Comparison of ENCODE assay signal across 14 mouse cellular contexts in the genomic region with DNA sequence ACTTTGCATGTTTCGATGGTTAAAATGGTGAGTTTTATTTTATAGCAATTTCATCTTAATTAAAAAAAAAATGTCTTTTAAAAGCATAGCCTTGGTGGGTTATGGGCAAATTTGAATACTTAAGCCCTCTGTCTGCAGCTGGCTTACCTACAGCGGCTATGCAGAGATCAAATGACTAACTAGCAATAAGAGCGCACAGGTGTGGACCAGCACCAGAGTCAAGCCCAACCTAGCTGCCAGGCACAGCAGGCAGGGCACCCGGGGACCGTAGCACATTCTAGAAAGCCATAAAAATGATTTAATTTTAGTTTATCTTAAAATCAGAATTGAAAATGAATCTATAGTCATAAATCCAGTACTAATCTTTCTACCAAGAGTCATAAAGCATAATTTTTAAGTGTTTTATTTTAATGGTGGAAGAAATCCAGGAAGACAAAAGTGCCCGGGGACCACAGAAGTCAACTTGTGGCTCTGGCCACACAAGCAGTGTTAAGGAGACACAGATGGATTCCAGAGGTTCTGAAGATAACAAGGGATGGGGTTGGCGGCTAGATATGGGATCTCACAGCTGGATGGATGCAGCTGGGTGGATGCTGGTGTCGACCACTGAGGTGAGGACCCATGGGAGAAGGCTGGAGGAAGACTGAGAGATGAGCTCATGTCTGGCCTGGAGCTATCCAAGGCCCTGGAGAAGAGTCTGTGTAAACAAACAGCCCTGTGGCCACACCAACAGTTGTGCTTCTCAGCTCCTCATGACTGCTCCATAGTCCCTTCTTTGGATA. TPM values are rescaled to one million over a fixed set of nuclear protein-coding genes. Genes with fewer than 3 reads are reported as not detected.
DNase-seq lines count a peak whose midpoint lies in the region; ATAC-seq and TF ChIP-seq lines count a peak whose summit lies in the region.
"Had no signal": no experiment of that assay in that cellular context is flagged by ENCODE, and none has a peak within 500 bp of the region (broad histone marks: within the 10 kb centered on the region; RNA-seq: fewer than 3 reads in every experiment).

No protein-coding gene starts in this region.

- no peak overlapping the region for H3K9ac ChIP-seq in embryonic facial prominence, embryonic 14.5 days (ENCODE audit: low read depth, low read length)
- no peak overlapping the region for H3K9ac ChIP-seq in stomach, embryonic 16.5 days (ENCODE audit: low read length)
- H3K9ac ChIP-seq in stomach, postnatal 0 days (ENCODE audit: low read length) = no peak overlapping the region
- H3K9ac ChIP-seq: embryonic facial prominence, embryonic 13.5 days; forebrain, embryonic 12.5 days; neural tube, embryonic 13.5 days had no signal

- H3K36me3 ChIP-seq in embryonic facial prominence, embryonic 14.5 days (ENCODE audit: control insufficient read depth, insufficient read depth, low read length) = no peaks in the 10 kb centered on the region
- H3K36me3 ChIP-seq in embryonic facial prominence, embryonic 10.5 days (replicated peaks) = no peaks in the 10 kb centered on the region
- no peaks in the 10 kb centered on the region for H3K36me3 ChIP-seq in stomach, embryonic 16.5 days (ENCODE audit: control insufficient read depth, insufficient read depth, low read length)
- H3K36me3 ChIP-seq in stomach, postnatal 0 days (ENCODE audit: control insufficient read depth, insufficient read depth, low read length) = no peaks in the 10 kb centered on the region
- H3K36me3 ChIP-seq: embryonic facial prominence, embryonic 13.5 days; forebrain, embryonic 12.5 days; neural tube, embryonic 13.5 days had no signal

- no peak overlapping the region for H3K4me2 ChIP-seq in embryonic facial prominence, embryonic 14.5 days (ENCODE audit: low read depth, low read length)
- H3K4me2 ChIP-seq in stomach, embryonic 16.5 days (ENCODE audit: low read depth, low read length) = no peak overlapping the region
- H3K4me2 ChIP-seq in stomach, postnatal 0 days (replicated peaks; ENCODE audit: low read depth) = no peak overlapping the region
- H3K4me2 ChIP-seq: embryonic facial prominence, embryonic 13.5 days; forebrain, embryonic 12.5 days; neural tube, embryonic 13.5 days had no signal

- H3K27ac ChIP-seq in embryonic facial prominence, embryonic 14.5 days (replicated peaks; ENCODE audit: low read depth, low read length) = no peak overlapping the region
- no peak overlapping the region for H3K27ac ChIP-seq in embryonic facial prominence, embryonic 10.5 days (replicated peaks)
- no peak overlapping the region for H3K27ac ChIP-seq in stomach, embryonic 16.5 days (ENCODE audit: low read length)
- H3K27ac ChIP-seq in stomach, postnatal 0 days (replicated peaks) = no peak overlapping the region
- H3K27ac ChIP-seq: embryonic facial prominence, embryonic 13.5 days; forebrain, embryonic 12.5 days; neural tube, embryonic 13.5 days had no signal

- no peak for TF ChIP-seq EP300 in stomach, postnatal 0 days (optimal IDR thresholded peaks at IDR 0.05)

- peak; percentile 41 for DNase-seq in embryonic facial prominence, embryonic 14.5 days (ENCODE audit: low spot score)
- DNase-seq in embryonic facial prominence, embryonic 10.5 days (ENCODE audit: low spot score) = no peak
- no peak for DNase-seq in stomach, postnatal 0 days (ENCODE audit: low spot score)
- DNase-seq in kidney, postnatal 4 days = peak; percentile 56 to 70
- DNase-seq in layer of hippocampus, adult 18-20 months (ENCODE audit: low spot score in 2 of 2) = no peak
- no peak for DNase-seq in ovary, postnatal 36 days (ENCODE audit: low spot score)
- DNase-seq: adrenal gland, adult 8-10 months; cerebellum, postnatal 25 days; right cerebral cortex, adult 18-20 months had no signal

- 60% methylated on average over 8 of the region's 8 CpGs for WGBS in embryonic facial prominence, embryonic 14.5 days
- 86% methylated on average over 8 of the region's 8 CpGs for WGBS in embryonic facial prominence, embryonic 10.5 days
- WGBS in stomach, embryonic 16.5 days = 69% methylated on average over 8 of the region's 8 CpGs
- 61% methylated on average over 8 of the region's 8 CpGs for WGBS in stomach, postnatal 0 days

- no peak for ATAC-seq in embryonic facial prominence, embryonic 14.5 days (ENCODE audit: low read depth)
- peak; percentile 40; the same call in 1 of the 2 replicates for ATAC-seq in stomach, embryonic 16.5 days (ENCODE audit: insufficient read depth, low FRiP score)
- no peak for ATAC-seq in stomach, postnatal 0 days (ENCODE audit: low FRiP score, low TSS enrichment)
- no peak for ATAC-seq in CD4-positive, CD25-positive, alpha-beta regulatory T cell, adult 4 months

- H3K4me3 ChIP-seq in embryonic facial prominence, embryonic 14.5 days (ENCODE audit: low read depth, low read length) = no peak overlapping the region
- H3K4me3 ChIP-seq in embryonic facial prominence, embryonic 10.5 days = no peak overlapping the region
- H3K4me3 ChIP-seq in stomach, embryonic 16.5 days (replicated peaks; ENCODE audit: low read length) = no peak overlapping the region
- no peak overlapping the region for H3K4me3 ChIP-seq in stomach, postnatal 0 days (ENCODE audit: low read depth, low read length)
- H3K4me3 ChIP-seq: embryonic facial prominence, embryonic 13.5 days; forebrain, embryonic 12.5 days; neural tube, embryonic 13.5 days had no signal

- no peaks in the 10 kb centered on the region for H3K27me3 ChIP-seq in embryonic facial prominence, embryonic 14.5 days (replicated peaks; ENCODE audit: control insufficient read depth, insufficient read depth, low read length)
- H3K27me3 ChIP-seq in embryonic facial prominence, embryonic 10.5 days (replicated peaks; ENCODE audit: low read depth, poor library complexity, severe bottlenecking) = no peaks in the 10 kb centered on the region; the same call in 1 of the 2 replicates
- H3K27me3 ChIP-seq in stomach, embryonic 16.5 days (ENCODE audit: control insufficient read depth, insufficient read depth, low read length) = no peaks in the 10 kb centered on the region
- no peaks in the 10 kb centered on the region for H3K27me3 ChIP-seq in stomach, postnatal 0 days (ENCODE audit: control insufficient read depth, insufficient read depth, low read length)
- H3K27me3 ChIP-seq: embryonic facial prominence, embryonic 13.5 days; neural tube, embryonic 13.5 days had no signal

- 0 out of 2 replicates have a peak, but pooled peaks cover 3% of the 10 kb centered on the region for H3K4me1 ChIP-seq in embryonic facial prominence, embryonic 14.5 days (ENCODE audit: control insufficient read depth, insufficient read depth, low read length)
- H3K4me1 ChIP-seq in embryonic facial prominence, embryonic 10.5 days = no peaks in the 10 kb centered on the region
- no peaks in the 10 kb centered on the region; the same call in 1 of the 2 replicates for H3K4me1 ChIP-seq in stomach, embryonic 16.5 days (ENCODE audit: control insufficient read depth, insufficient read depth, low read length)
- H3K4me1 ChIP-seq in stomach, postnatal 0 days (replicated peaks; ENCODE audit: control insufficient read depth, insufficient read depth) = no peaks in the 10 kb centered on the region
- H3K4me1 ChIP-seq: embryonic facial prominence, embryonic 13.5 days; forebrain, embryonic 12.5 days; neural tube, embryonic 13.5 days had no signal

- no peak for TF ChIP-seq CTCF in stomach, postnatal 0 days (IDR thresholded peaks at IDR 0.05; ENCODE audit: low read depth)

- no peaks in the 10 kb centered on the region for H3K9me3 ChIP-seq in embryonic facial prominence, embryonic 14.5 days (ENCODE audit: control insufficient read depth, low read length)
- H3K9me3 ChIP-seq in embryonic facial prominence, embryonic 10.5 days = no peaks in the 10 kb centered on the region
- no peaks in the 10 kb centered on the region for H3K9me3 ChIP-seq in stomach, embryonic 16.5 days (replicated peaks; ENCODE audit: control insufficient read depth, low read length)
- H3K9me3 ChIP-seq in stomach, postnatal 0 days (ENCODE audit: control insufficient read depth, low read length) = no peaks in the 10 kb centered on the region
- H3K9me3 ChIP-seq: embryonic facial prominence, embryonic 13.5 days; forebrain, embryonic 12.5 days; neural tube, embryonic 13.5 days had no signal

RNA-seq across cellular contexts. Expression of gene Cd83, which starts 46.5 kb away (rescaled TPM):
- polyA plus RNA-seq in embryonic facial prominence, embryonic 14.5 days (2014; fragmentation: Nextera tagmentation; extraction: Ambion mirVana) = 8.8 and 10.9 TPM in 2 replicates
- polyA plus RNA-seq in embryonic facial prominence, embryonic 10.5 days (2016; fragmentation: Nextera tagmentation; extraction: Ambion mirVana) = 2.9 and 3.4 TPM in 2 replicates
- polyA plus RNA-seq in stomach, embryonic 16.5 days (2015; fragmentation: Nextera tagmentation; extraction: Ambion mirVana) = 9.7 and 10.6 TPM in 2 replicates
- 2.1 and 2.9 TPM in 2 replicates for polyA plus RNA-seq in stomach, postnatal 0 days (2015; fragmentation: Nextera tagmentation; extraction: Ambion mirVana)
- total RNA-seq in layer of hippocampus, adult 18-20 months (2021) = 10 to 100 TPM; 10.1 to 10.8 TPM
- 100 to 1,000 TPM; 294 to 385 TPM for polyA plus RNA-seq in CD4-positive, CD25-positive, alpha-beta regulatory T cell, adult 4 months (2017; shearing (Covaris generic))

Comparison
In these comparisons a context has a peak if more than half of its experiments do, and no peak if none do; other contexts are left out.
1. DNase-seq: peak in embryonic facial prominence, embryonic 14.5 days (single experiment) and kidney, postnatal 4 days (2 of 2); none in embryonic facial prominence, embryonic 10.5 days (single experiment), stomach, postnatal 0 days (single experiment), layer of hippocampus, adult 18-20 months (0 of 2) and ovary, postnatal 36 days (single experiment).
2. RNA of gene Cd83, which starts 46.5 kb away (polyA plus RNA-seq): 294 to 385 TPM in CD4-positive, CD25-positive, alpha-beta regulatory T cell, adult 4 months; 9.7 to 10.6 TPM in stomach, embryonic 16.5 days, 8.8 to 10.9 TPM in embryonic facial prominence, embryonic 14.5 days, 2.9 to 3.4 TPM in embryonic facial prominence, embryonic 10.5 days and 2.1 to 2.9 TPM in stomach, postnatal 0 days; every median in the first group is over 10 times any median in the second.